Mouse (Mus musculus) midbrain, embryonic 13.5 days (tissue): Measurements from ENCODE around the gene Gfm2. TPM values are rescaled to one million over a fixed set of nuclear protein-coding genes. Genes with fewer than 3 reads are reported as not detected.

ENCODE experiments used
- ATAC-seq: fragments of 200-750 bp; cut with Nextera tagmentation; 2 replicates; pipeline ENCODE4 v1.8.0; 2017; ENCODE audit warnings: mild to moderate bottlenecking, moderate TSS enrichment, moderate library complexity
- H3K27ac ChIP-seq: fragments of 300-500 bp; sonication (generic); 2 replicates; pipeline ENCODE4 v1.5.1; 2015; ENCODE audit warnings: inconsistent platforms, mild to moderate bottlenecking, moderate library complexity
- H3K27me3 ChIP-seq: fragments of 300-500 bp; sonication (generic); 2 replicates; pipeline ENCODE4 v1.6.1; 2015; ENCODE audit warnings: mild to moderate bottlenecking, inconsistent platforms
- H3K36me3 ChIP-seq: fragments of 300-500 bp; sonication (generic); 2 replicates; pipeline ENCODE4 v1.6.1; 2015; ENCODE audit warnings: mild to moderate bottlenecking, inconsistent platforms
- H3K4me1 ChIP-seq: fragments of 300-500 bp; sonication (generic); replicated peaks from 2 replicates; pipeline ENCODE4 v1.6.1; 2015; ENCODE audit warnings: inconsistent platforms
- H3K4me2 ChIP-seq: fragments of 300-500 bp; sonication (generic); replicated peaks from 2 replicates; pipeline ENCODE4 v1.6.1; 2015; ENCODE audit warnings: moderate library complexity, mild to moderate bottlenecking, inconsistent platforms
- H3K4me3 ChIP-seq: fragments of 300-500 bp; sonication (generic); replicated peaks from 2 replicates; pipeline ENCODE4 v1.5.1; 2015; ENCODE audit warnings: mild to moderate bottlenecking, inconsistent platforms
- H3K9ac ChIP-seq: fragments of 300-500 bp; sonication (generic); replicated peaks from 2 replicates; pipeline ENCODE4 v1.6.1; 2015; ENCODE audit warnings: mild to moderate bottlenecking, inconsistent platforms
- H3K9me3 ChIP-seq: fragments of 300-500 bp; sonication (generic); 2 replicates; pipeline ENCODE4 v1.6.1; 2016; ENCODE audit warnings: mild to moderate bottlenecking, inconsistent platforms
- WGBS: fragments of 180-500 bp; shearing (Covaris S2); methylation state at CpG from one replicate; pipeline ENCODE4 v1.1.7; 2015; 5-methylcytosine and 5-hydroxymethylcytosine counted together
- polyA plus RNA-seq: library from polyadenylated mRNA; unstranded; fragments of >200 nt; fragmentation: Nextera tagmentation; extraction: Ambion mirVana; gene quantifications from 2 replicates; pipeline ENCODE4 v1.2.1, GENCODE M21; 2015

Gfm2 gene
- polyA plus RNA-seq, 1 experiment from 2014 or later = 38.3 TPM

- Histone ChIP-seq H3K27ac (peak overlapping the region; percentile 44; the same call in 1 of the 2 replicates), H3K27me3 (no peaks in the 10 kb centered on the region), H3K4me3 (no peak overlapping the region), H3K4me1 (peaks cover 24% of the 10 kb centered on the region), H3K9me3 (no peaks in the 10 kb centered on the region), H3K36me3 (no peaks in the 10 kb centered on the region), H3K9ac (no peak overlapping the region), H3K4me2 (no peak overlapping the region)
- ATAC-seq = peak; percentile 46; the same call in 1 of the 2 replicates
- 57% methylated on average over 3 of the region's 3 CpGs for WGBS
Observed at GRCm38 (mm10) chr13:97214583-97215268, 77.0 kb downstream of the Gfm2 start.

DNA sequence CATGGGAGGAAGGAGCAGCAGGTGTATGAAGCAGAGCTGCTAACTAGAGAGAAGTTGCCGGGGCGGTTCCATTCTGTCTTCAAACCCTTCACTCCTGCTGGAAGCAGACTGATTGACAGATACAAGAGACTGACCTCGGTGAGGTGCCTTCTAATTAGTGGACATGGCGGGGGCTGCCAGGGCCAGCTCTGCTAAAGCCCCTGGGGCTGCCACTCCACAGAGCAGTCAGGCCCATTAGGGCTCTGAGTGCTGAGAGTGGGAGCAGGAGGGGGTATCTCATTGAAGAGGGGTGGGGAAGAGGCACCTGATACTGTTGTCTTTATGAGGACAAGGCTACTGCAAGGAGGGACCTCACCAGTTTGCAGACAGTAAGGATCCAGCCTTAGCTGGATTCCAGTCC, 77.8 kb downstream of the Gfm2 start:
- H3K9ac ChIP-seq = no peak overlapping the region
- no peaks in the 10 kb centered on the region for H3K36me3 ChIP-seq
- H3K27ac ChIP-seq = peak overlapping the region; percentile 44; the same call in 1 of the 2 replicates
- 24% methylated on average over 4 of the region's 4 CpGs for WGBS
- no peaks in the 10 kb centered on the region for H3K9me3 ChIP-seq
- H3K4me1 ChIP-seq = peaks cover 24% of the 10 kb centered on the region
- H3K4me3 ChIP-seq = no peak overlapping the region
- no peaks in the 10 kb centered on the region for H3K27me3 ChIP-seq
- no peak overlapping the region for H3K4me2 ChIP-seq
- peak; percentile 72 for ATAC-seq

DNA sequence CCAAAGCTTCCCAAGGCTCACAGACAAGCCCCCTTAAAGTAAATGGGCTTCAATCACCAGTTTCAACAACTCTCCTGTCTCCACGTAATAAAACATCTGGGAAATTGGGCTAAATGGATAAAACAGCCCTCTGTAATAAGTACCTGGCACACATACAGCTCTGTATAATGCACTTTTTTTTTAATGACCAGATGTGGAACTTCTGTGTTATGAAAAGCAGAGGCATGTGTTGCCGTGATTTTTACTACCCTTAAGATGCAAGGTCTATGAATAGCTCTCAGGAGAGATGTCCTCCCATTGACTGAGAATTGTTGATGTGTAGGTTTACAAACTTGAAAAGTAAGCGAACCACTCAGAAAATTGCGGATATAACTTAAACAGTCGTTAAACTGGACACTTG, 78.5 kb downstream of the Gfm2 start:
- no peaks in the 10 kb centered on the region for H3K27me3 ChIP-seq
- H3K27ac ChIP-seq = no peak overlapping the region
- H3K36me3 ChIP-seq = no peaks in the 10 kb centered on the region
- ATAC-seq = no peak
- peaks cover 24% of the 10 kb centered on the region for H3K4me1 ChIP-seq
- H3K9ac ChIP-seq = no peak overlapping the region
- 85% methylated on average over 5 of the region's 5 CpGs for WGBS
- H3K4me3 ChIP-seq = no peak overlapping the region
- no peaks in the 10 kb centered on the region for H3K9me3 ChIP-seq
- no peak overlapping the region for H3K4me2 ChIP-seq

GRCm38 (mm10) chr13:97220022-97220421, 82.3 kb downstream of the Gfm2 start:
- H3K27me3 ChIP-seq = no peaks in the 10 kb centered on the region
- H3K4me1 ChIP-seq = peaks cover 17% of the 10 kb centered on the region
- no peak overlapping the region for H3K4me2 ChIP-seq
- no peak for ATAC-seq
- H3K9ac ChIP-seq = no peak overlapping the region
- H3K4me3 ChIP-seq = no peak overlapping the region
- no peak overlapping the region for H3K27ac ChIP-seq
- no peaks in the 10 kb centered on the region for H3K9me3 ChIP-seq
- WGBS = 92% methylated on average over 3 of the region's 3 CpGs
- H3K36me3 ChIP-seq = no peaks in the 10 kb centered on the region

DNA sequence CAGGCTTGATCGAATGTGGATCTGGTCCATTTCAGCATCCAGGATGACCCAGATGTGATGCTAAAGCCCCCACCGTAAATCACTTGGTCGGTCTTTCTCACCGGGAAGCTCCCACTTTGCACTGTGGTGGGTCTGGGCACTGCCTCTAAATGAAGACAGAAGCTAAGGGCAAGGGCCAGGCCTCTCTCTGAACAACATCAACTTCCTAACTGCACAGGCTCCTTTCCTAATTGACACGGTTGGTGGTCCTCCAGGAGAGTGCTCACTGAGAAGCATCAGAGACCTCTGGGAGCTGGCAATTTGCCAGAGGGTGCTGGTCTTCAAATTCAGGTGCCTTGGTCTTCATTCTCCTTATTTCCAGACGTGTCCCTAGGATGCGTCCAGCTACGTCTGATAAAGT, 86.1 kb downstream of the Gfm2 start:
- H3K27me3 ChIP-seq = no peaks in the 10 kb centered on the region
- WGBS = 91% methylated on average over 8 of the region's 8 CpGs
- 0 out of 2 replicates have a peak, but pooled peaks cover 9% of the 10 kb centered on the region for H3K4me1 ChIP-seq
- no peak for ATAC-seq
- no peaks in the 10 kb centered on the region for H3K36me3 ChIP-seq
- no peak overlapping the region for H3K27ac ChIP-seq
- no peak overlapping the region for H3K4me2 ChIP-seq
- H3K4me3 ChIP-seq = no peak overlapping the region
- peaks cover 3% of the 10 kb centered on the region; the same call in 1 of the 2 replicates for H3K9me3 ChIP-seq
- H3K9ac ChIP-seq = no peak overlapping the region

DNA sequence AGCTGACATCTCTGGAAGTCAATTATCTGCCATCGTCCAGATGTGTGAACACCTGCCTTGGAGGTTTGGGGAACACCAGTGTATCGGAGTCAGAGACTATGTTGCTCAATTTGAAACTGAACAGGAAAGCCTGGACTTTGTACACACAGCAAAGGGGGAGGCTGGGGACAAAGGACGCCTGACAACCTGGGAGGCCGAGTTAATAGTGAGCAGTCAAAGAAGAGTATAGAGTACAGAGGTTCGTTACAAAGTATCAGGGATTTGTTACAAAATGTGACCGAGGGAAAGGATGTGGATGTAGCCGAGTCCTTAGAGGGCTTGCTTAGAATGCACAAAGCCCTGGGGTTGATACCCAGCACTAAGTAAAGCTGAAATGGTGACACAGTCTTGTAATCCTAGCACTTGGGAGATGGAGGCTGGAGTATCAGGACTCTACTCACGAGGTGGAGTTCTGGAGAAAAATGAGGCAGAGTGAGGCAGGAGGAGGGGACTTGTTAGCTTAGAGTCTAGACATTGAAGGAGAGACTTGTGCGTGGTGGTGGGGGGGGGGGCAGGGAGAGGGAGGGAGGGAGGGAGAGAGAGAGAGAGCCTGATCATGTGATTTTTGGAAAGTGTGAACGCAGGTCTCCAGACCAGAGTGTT, 86.7 kb downstream of the Gfm2 start:
- H3K4me3 ChIP-seq = no peak overlapping the region
- H3K4me1 ChIP-seq = 0 out of 2 replicates have a peak, but pooled peaks cover 4% of the 10 kb centered on the region
- no peak; the same call in 1 of the 2 replicates for ATAC-seq
- no peaks in the 10 kb centered on the region for H3K36me3 ChIP-seq
- H3K9ac ChIP-seq = no peak overlapping the region
- no peak overlapping the region for H3K4me2 ChIP-seq
- no peaks in the 10 kb centered on the region for H3K27me3 ChIP-seq
- H3K27ac ChIP-seq = no peak overlapping the region
- WGBS = 80% methylated on average over 10 of the region's 10 CpGs
- H3K9me3 ChIP-seq = peaks cover 3% of the 10 kb centered on the region; the same call in 1 of the 2 replicates

- H3K4me1 ChIP-seq = 0 out of 2 replicates have a peak, but pooled peaks cover 3% of the 10 kb centered on the region
- H3K9ac ChIP-seq = no peak overlapping the region
- H3K27me3 ChIP-seq = no peaks in the 10 kb centered on the region
- WGBS = 80% methylated on average over 17 of the region's 17 CpGs
- no peak overlapping the region for H3K4me2 ChIP-seq
- peaks cover 3% of the 10 kb centered on the region; the same call in 1 of the 2 replicates for H3K9me3 ChIP-seq
- no peak overlapping the region for H3K27ac ChIP-seq
- no peak for ATAC-seq
- H3K4me3 ChIP-seq = no peak overlapping the region
- H3K36me3 ChIP-seq = no peaks in the 10 kb centered on the region
Observed at GRCm38 (mm10) chr13:97225130-97225529, 87.4 kb downstream of the Gfm2 start.

- H3K4me1 ChIP-seq = 0 out of 2 replicates have a peak, but pooled peaks cover 3% of the 10 kb centered on the region
- H3K27me3 ChIP-seq = no peaks in the 10 kb centered on the region
- peaks cover 3% of the 10 kb centered on the region; the same call in 1 of the 2 replicates for H3K9me3 ChIP-seq
- no peaks in the 10 kb centered on the region for H3K36me3 ChIP-seq
- WGBS = 93% methylated on average over 3 of the region's 3 CpGs
- no peak overlapping the region for H3K4me3 ChIP-seq
- no peak for ATAC-seq
- H3K4me2 ChIP-seq = no peak overlapping the region
- H3K9ac ChIP-seq = no peak overlapping the region
- no peak overlapping the region for H3K27ac ChIP-seq
Observed at GRCm38 (mm10) chr13:97227795-97228194, 90.1 kb downstream of the Gfm2 start.

DNA sequence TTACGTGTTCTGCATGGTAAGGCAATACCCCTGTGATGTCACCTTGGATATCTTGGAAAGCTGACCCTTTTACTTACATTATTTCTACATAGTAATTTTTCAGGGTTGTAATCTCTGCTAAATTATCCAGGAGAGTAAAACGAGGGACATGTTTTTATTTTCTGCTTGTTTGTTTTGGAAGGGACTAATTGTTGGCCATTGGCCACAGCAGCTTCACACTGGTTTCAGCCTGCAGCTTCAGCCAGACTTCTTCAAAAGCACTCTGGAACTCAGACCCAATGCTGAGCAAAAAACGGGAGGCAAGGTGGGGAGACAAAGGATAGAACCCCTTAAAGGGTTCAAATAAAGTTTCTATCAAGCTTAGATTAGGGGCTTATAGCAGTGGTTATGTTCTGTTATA, 92.4 kb downstream of the Gfm2 start:
- peaks cover 3% of the 10 kb centered on the region; the same call in 1 of the 2 replicates for H3K9me3 ChIP-seq
- no peak overlapping the region for H3K4me3 ChIP-seq
- H3K4me1 ChIP-seq = peaks cover 6% of the 10 kb centered on the region; the same call in 1 of the 2 replicates
- H3K4me2 ChIP-seq = no peak overlapping the region
- H3K36me3 ChIP-seq = no peaks in the 10 kb centered on the region
- 85% methylated on average over 3 of the region's 3 CpGs for WGBS
- no peak overlapping the region for H3K27ac ChIP-seq
- no peak for ATAC-seq
- no peaks in the 10 kb centered on the region for H3K27me3 ChIP-seq
- H3K9ac ChIP-seq = no peak overlapping the region

Other genes with a start within 250 kb of the Gfm2 start
- gene Gcnt4, start 213.2 kb upstream of the Gfm2 start, polyA plus RNA-seq = 0.12 and 0.15 TPM in 2 replicates
- gene 1700029F12Rik, start 103.6 kb upstream of the Gfm2 start, polyA plus RNA-seq = not detected in 2 replicates
- 18.6 and 18.8 TPM in 2 replicates for gene Fam169a, start 70.7 kb upstream of the Gfm2 start, polyA plus RNA-seq
- 0.43 and 1.1 TPM in 2 replicates for gene Gm6169, start 38.7 kb upstream of the Gfm2 start, polyA plus RNA-seq
- 42.9 and 51.0 TPM in 2 replicates for gene Nsa2, start within 50 bp of the Gfm2 start, polyA plus RNA-seq
- 26.1 and 26.4 TPM in 2 replicates for gene Hexb, start 60.4 kb downstream of the Gfm2 start, polyA plus RNA-seq
- 50.2 and 52.1 TPM in 2 replicates for gene Enc1, start 103.2 kb downstream of the Gfm2 start, polyA plus RNA-seq